Mouse (Mus musculus) adrenal gland, adult 2 months (tissue): ENCODE results near the gene Sumo2. TPM values are rescaled to one million over a fixed set of nuclear protein-coding genes. Genes with fewer than 3 reads are reported as not detected.
"Not testable (repeated sequence)": the region's sequence is repeated elsewhere in the genome, so short reads cannot be mapped to it uniquely, and the experiment has no call there.

Experiments used
- DNase-seq: peaks from one replicate; pipeline ENCODE4 v3.0.0; 2021
- polyA plus RNA-seq: library from polyadenylated mRNA; depleted of rRNA; stranded (reverse); fragments of >200 nt; gene quantifications from 2 replicates; pipeline ENCODE4 v1.2.3, GENCODE M21; 2012; rRNA removed
- total RNA-seq, 2 experiments: library from RNA; stranded (reverse); gene quantifications; 2 replicates each; pipeline ENCODE4 v1.2.3; 2021

Gene Sumo2
- total and polyA plus RNA-seq, 3 experiments, result 15.9 to 251 (median 241) TPM

- peak; percentile 80 for DNase-seq
Measured at GRCm38 (mm10) chr11:115483726-115484125, 52.4 kb downstream of the Sumo2 start.

- DNase-seq, result no peak
Measured at GRCm38 (mm10) chr11:115483278-115483677, 52.8 kb downstream of the Sumo2 start.

DNA sequence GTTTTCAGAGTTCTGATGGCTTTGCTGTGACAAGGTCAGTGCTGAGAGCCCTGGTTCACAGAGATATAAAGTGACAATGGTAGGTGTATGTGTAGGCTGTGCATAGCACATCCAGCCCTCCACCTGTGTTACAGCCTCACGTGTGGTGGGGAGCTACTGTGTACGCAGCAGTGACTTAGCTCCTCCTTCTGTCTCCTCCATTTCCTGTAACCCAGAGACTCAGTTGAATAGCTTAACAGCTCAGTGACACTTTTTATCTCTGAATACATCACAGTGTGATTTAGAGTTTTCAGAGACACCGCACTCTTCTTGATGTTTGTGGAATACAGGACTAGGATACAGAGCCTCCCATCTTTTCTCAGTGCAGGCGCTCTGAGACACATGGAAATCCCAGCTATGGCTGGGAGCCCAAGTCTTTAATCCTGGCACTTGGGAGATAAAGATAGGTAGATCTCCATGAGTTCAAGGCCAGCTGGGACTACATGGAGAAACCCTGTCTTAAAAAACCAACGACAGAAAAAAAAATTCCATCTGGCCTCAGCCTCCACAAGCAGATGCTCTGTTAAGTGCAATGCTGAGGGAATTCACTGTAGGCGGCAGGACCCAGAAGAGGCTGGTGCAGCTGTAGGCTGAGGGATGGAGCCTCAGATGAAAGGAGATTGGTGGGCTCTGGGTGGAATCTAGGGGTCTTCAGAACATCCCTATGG is 54.4 kb downstream of the Sumo2 start:
- DNase-seq, result no peak

DNA sequence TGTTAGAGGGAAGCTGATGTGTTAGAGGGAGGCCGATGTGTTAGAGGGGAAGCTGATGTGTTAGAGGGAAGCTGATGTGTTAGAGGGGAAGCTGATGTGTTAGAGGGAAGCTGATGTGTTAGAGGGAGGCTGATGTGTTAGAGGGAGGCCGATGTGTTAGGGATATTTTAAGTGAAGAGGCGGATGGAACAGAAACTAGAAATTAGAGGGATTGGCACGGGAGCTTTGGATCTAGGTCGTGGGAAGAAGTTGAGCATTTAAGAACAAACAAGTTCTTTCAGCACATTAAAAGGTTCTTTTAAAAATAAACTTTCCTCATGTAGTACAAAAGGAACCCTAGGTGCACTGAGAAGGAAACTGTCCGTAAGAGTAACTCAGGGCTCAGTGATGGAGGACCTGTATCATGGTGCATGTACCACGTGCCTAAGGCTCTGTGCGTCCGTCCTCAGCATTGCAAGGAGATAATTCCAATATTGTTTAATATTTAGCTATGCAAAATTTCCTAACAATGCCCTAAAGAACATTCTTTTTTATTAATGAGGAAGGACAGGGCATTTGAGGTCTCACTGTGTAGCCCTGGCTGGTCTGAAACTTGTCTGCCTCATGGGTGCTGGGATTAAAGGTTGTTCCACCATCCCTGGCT is 57.7 kb downstream of the Sumo2 start:
- no peak for DNase-seq

DNA sequence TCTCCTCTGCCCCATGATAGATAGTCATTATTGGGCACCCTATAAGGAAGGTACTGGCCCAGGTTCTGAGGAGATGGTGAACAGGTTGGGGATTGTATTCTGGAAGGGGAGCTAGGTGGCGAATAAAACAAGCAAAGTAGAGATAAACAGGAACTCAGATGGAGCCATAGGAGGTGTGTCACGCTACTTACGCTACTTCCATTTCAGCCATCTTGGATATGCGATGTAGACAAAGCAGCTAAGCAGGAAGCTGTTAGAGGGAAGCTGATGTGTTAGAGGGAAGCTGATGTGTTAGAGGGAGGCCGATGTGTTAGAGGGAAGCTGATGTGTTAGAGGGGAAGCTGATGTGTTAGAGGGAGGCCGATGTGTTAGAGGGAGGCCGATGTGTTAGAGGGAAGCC is 58.7 kb downstream of the Sumo2 start:
- DNase-seq, result not testable (repeated sequence)

GRCm38 (mm10) chr11:115476630-115477029 is 59.4 kb downstream of the Sumo2 start:
- not testable (repeated sequence) for DNase-seq

DNA sequence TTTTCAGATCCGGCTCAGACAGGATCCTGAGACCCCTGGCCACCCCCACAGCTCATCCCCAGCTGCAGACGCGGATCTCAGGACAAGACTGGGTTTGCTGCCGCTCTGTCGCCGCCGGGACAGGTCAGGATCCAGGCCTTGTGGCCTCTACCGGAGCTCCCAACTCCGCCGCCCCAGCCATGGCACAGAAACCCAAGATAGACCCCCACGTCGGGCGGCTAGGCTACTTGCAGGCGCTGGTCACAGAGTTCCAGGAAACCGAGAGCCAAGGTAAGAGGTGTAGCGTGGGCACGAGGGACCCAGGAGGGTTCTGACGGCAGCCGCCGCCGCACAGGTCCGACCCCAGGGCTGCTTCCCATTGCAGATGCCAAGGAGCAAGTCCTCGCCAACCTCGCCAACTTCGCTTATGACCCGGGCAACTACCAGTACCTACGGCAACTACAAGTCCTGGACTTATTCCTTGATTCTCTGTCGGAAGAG is 60.3 kb downstream of the Sumo2 start:
- DNase-seq, result no peak

GRCm38 (mm10) chr11:115475025-115475757 is 60.9 kb downstream of the Sumo2 start, which contains the start of gene Armc7:
Armc7 (plus strand) TSS chr11:115475667.
- DNase-seq, result peak; percentile 97

GRCm38 (mm10) chr11:115473626-115474275 is 62.3 kb downstream of the Sumo2 start:
- DNase-seq, result peak; percentile 91

Other genes starting within 250 kb of the Sumo2 start
- 10 to 100 TPM; 56.7 to 76.5 TPM for gene Fads6, start 238.6 kb downstream of the Sumo2 start, total RNA-seq
- 87.7 and 93.1 TPM in 2 replicates for gene Fads6, start 238.6 kb downstream of the Sumo2 start, polyA plus RNA-seq
- gene Otop2, start 229.1 kb downstream of the Sumo2 start, total RNA-seq, result not detected
- gene Otop2, start 229.1 kb downstream of the Sumo2 start, polyA plus RNA-seq, result 0.12 TPM in 1 of 2 replicates, not detected in the other
- under 1 TPM; 0.49 to 0.69 TPM for gene Ush1g, start 214.2 kb downstream of the Sumo2 start, total RNA-seq
- gene Ush1g, start 214.2 kb downstream of the Sumo2 start, polyA plus RNA-seq, result 0.50 and 0.52 TPM in 2 replicates
- not detected for gene Otop3, start 201.5 kb downstream of the Sumo2 start, total RNA-seq
- gene Otop3, start 201.5 kb downstream of the Sumo2 start, polyA plus RNA-seq, result 0.07 TPM in 1 of 2 replicates, not detected in the other
- 10 to 100 TPM; 23.8 to 25.0 TPM for gene Hid1, start 168.5 kb downstream of the Sumo2 start, total RNA-seq
- gene Hid1, start 168.5 kb downstream of the Sumo2 start, polyA plus RNA-seq, result 27.1 and 27.3 TPM in 2 replicates
- gene Cdr2l, start 154.4 kb downstream of the Sumo2 start, total RNA-seq, result 100 to 1,000 TPM in 1 of 2 experiments, 10 to 100 TPM in 1; 67.8 to 169 TPM
- gene Cdr2l, start 154.4 kb downstream of the Sumo2 start, polyA plus RNA-seq, result 63.0 and 75.9 TPM in 2 replicates
- gene Mrpl58, start 132.5 kb downstream of the Sumo2 start, total RNA-seq, result 100 to 1,000 TPM; 163 to 165 TPM
- gene Mrpl58, start 132.5 kb downstream of the Sumo2 start, polyA plus RNA-seq, result 96.1 and 100 TPM in 2 replicates
- 100 to 1,000 TPM; 734 to 761 TPM for gene Atp5h, start 116.3 kb downstream of the Sumo2 start, total RNA-seq
- 14.2 and 14.9 TPM in 2 replicates for gene Atp5h, start 116.3 kb downstream of the Sumo2 start, polyA plus RNA-seq
- gene Kctd2, start 116.1 kb downstream of the Sumo2 start, total RNA-seq, result 10 to 100 TPM; 52.1 to 72.0 TPM
- 62.9 and 80.0 TPM in 2 replicates for gene Kctd2, start 116.1 kb downstream of the Sumo2 start, polyA plus RNA-seq
- under 1 TPM; 0.14 to 0.52 TPM for gene Trim80, start 95.7 kb downstream of the Sumo2 start, total RNA-seq
- gene Trim80, start 95.7 kb downstream of the Sumo2 start, polyA plus RNA-seq, result 0.55 and 0.59 TPM in 2 replicates
- under 1 TPM in 1 of 2 experiments, not detected in 1; 0.26 TPM for gene Slc16a5, start 73.8 kb downstream of the Sumo2 start, total RNA-seq
- 0.32 TPM in 1 of 2 replicates, not detected in the other for gene Slc16a5, start 73.8 kb downstream of the Sumo2 start, polyA plus RNA-seq
- 10 to 100 TPM in 1 of 2 experiments, 1 to 10 TPM in 1; 6.3 to 11.5 TPM for gene Armc7, start 60.6 kb downstream of the Sumo2 start, total RNA-seq
- gene Armc7, start 60.6 kb downstream of the Sumo2 start, polyA plus RNA-seq, result 17.1 and 17.8 TPM in 2 replicates
- 100 to 1,000 TPM; 124 to 154 TPM for gene Nt5c, start 44.4 kb downstream of the Sumo2 start, total RNA-seq
- 68.4 and 73.4 TPM in 2 replicates for gene Nt5c, start 44.4 kb downstream of the Sumo2 start, polyA plus RNA-seq
- 100 to 1,000 TPM in 1 of 2 experiments, 10 to 100 TPM in 1; 71.8 to 109 TPM for gene Jpt1, start 21.9 kb downstream of the Sumo2 start, total RNA-seq
- gene Jpt1, start 21.9 kb downstream of the Sumo2 start, polyA plus RNA-seq, result 100 and 102 TPM in 2 replicates
- gene Nup85, start 28.2 kb upstream of the Sumo2 start, total RNA-seq, result 10 to 100 TPM; 32.5 to 46.0 TPM
- gene Nup85, start 28.2 kb upstream of the Sumo2 start, polyA plus RNA-seq, result 24.7 and 28.9 TPM in 2 replicates
- 100 to 1,000 TPM in 1 of 2 experiments, 10 to 100 TPM in 1; 99.9 to 121 TPM for gene Mrps7, start 67.6 kb upstream of the Sumo2 start, total RNA-seq
- 31.8 and 33.5 TPM in 2 replicates for gene Mrps7, start 67.6 kb upstream of the Sumo2 start, polyA plus RNA-seq
- 10 to 100 TPM; 21.8 to 38.7 TPM for gene Gga3, start 67.8 kb upstream of the Sumo2 start, total RNA-seq
- gene Gga3, start 67.8 kb upstream of the Sumo2 start, polyA plus RNA-seq, result 22.6 and 38.9 TPM in 2 replicates
- gene Mif4gd, start 76.7 kb upstream of the Sumo2 start, total RNA-seq, result 100 to 1,000 TPM in 1 of 2 experiments, 10 to 100 TPM in 1; 92.5 to 170 TPM
- gene Mif4gd, start 76.7 kb upstream of the Sumo2 start, polyA plus RNA-seq, result 182 and 243 TPM in 2 replicates
- gene Slc25a19, start 92.0 kb upstream of the Sumo2 start, total RNA-seq, result 100 to 1,000 TPM; 117 to 132 TPM
- 156 and 170 TPM in 2 replicates for gene Slc25a19, start 92.0 kb upstream of the Sumo2 start, polyA plus RNA-seq
- 100 to 1,000 TPM; 136 to 162 TPM for gene Grb2, start 172.3 kb upstream of the Sumo2 start, total RNA-seq
- 41.2 and 50.8 TPM in 2 replicates for gene Grb2, start 172.3 kb upstream of the Sumo2 start, polyA plus RNA-seq
- gene Tmem94, start 229.2 kb upstream of the Sumo2 start, total RNA-seq, result 10 to 100 TPM; 70.6 to 85.9 TPM
- gene Tmem94, start 229.2 kb upstream of the Sumo2 start, polyA plus RNA-seq, result 158 and 165 TPM in 2 replicates